Mouse (Mus musculus) embryonic facial prominence, embryonic 14.5 days (tissue): Measurements from ENCODE around the gene Rdh19. TPM values are rescaled to one million over a fixed set of nuclear protein-coding genes. Genes with fewer than 3 reads are reported as not detected.
"Not testable (repeated sequence)": the region's sequence is repeated elsewhere in the genome, so short reads cannot be mapped to it uniquely, and the experiment has no call there.

Source experiments
- ATAC-seq: fragments of 200-750 bp; cut with Nextera tagmentation; 2 replicates; pipeline ENCODE4 v1.8.0; 2017; ENCODE audit warnings: low read depth, moderate number of reproducible peaks, moderate TSS enrichment
- DNase-seq: peaks from one replicate; pipeline ENCODE4 v3.0.0-alpha.2; 2015; ENCODE audit warnings: low spot score
- H3K27ac ChIP-seq: fragments of 300-500 bp; sonication (generic); replicated peaks from 2 replicates; pipeline ENCODE4 v1.5.1; 2014; ENCODE audit warnings: low read depth, mild to moderate bottlenecking, low read length, moderate library complexity
- H3K27me3 ChIP-seq: fragments of 300-500 bp; sonication (generic); replicated peaks from 2 replicates; pipeline ENCODE4 v1.6.1; 2014; ENCODE audit warnings: low read length; ENCODE audit not compliant: control insufficient read depth, insufficient read depth
- H3K36me3 ChIP-seq: fragments of 300-500 bp; sonication (generic); 2 replicates; pipeline ENCODE4 v1.6.1; 2014; ENCODE audit warnings: low read length, mixed read lengths; ENCODE audit not compliant: control insufficient read depth, insufficient read depth
- H3K4me1 ChIP-seq: fragments of 300-500 bp; sonication (generic); 2 replicates; pipeline ENCODE4 v1.6.1; 2014; ENCODE audit warnings: antibody characterized with exemption, low read length; ENCODE audit not compliant: control insufficient read depth, insufficient read depth
- H3K4me2 ChIP-seq: fragments of 300-500 bp; sonication (generic); 2 replicates; pipeline ENCODE4 v1.6.1; 2014; ENCODE audit warnings: low read depth, mild to moderate bottlenecking, low read length, moderate library complexity, mixed read lengths
- H3K4me3 ChIP-seq: fragments of 300-500 bp; sonication (generic); 2 replicates; pipeline ENCODE4 v1.5.1; 2014; ENCODE audit warnings: low read depth, mild to moderate bottlenecking, low read length
- H3K9ac ChIP-seq: fragments of 300-500 bp; sonication (generic); 2 replicates; pipeline ENCODE4 v1.6.1; 2014; ENCODE audit warnings: low read depth, mild to moderate bottlenecking, low read length, moderate library complexity, mixed read lengths
- H3K9me3 ChIP-seq: fragments of 300-500 bp; sonication (generic); 2 replicates; pipeline ENCODE4 v1.6.1; 2016; ENCODE audit warnings: low read length; ENCODE audit not compliant: control insufficient read depth
- WGBS: fragments of 180-500 bp; shearing (Covaris S2); extraction: QIAGEN DNeasy Blood & Tissue Kit; methylation state at CpG from one replicate; pipeline ENCODE4 v1.1.7; 2014; 5-methylcytosine and 5-hydroxymethylcytosine counted together
- polyA plus RNA-seq: library from polyadenylated mRNA; unstranded; fragments of >200 nt; fragmentation: Nextera tagmentation; extraction: Ambion mirVana; gene quantifications from 2 replicates; pipeline ENCODE4 v1.2.1, GENCODE M21; 2014

The Rdh19 gene
- polyA plus RNA-seq, 1 experiment from 2014 or later: not detected

DNA sequence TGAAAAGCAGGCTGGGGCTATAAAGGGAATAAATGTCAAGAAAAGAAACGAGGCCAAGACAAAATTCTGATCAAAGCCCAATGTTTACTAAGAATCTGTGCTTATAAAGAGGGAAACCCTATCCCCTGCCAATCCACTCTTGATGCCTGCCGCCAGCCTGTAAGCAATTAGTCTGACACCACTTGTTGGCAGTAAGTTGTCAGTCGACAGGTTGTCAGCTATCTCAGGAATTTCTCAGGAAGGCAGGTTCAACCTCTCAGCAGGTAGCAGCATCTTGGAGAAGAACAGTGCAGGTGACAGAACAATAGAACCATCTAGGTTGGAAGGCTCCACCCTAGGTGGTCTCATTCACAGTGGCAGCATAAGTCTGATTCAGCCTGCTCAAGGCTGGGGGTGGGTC, 20.6 kb upstream of the Rdh19 start:
- no peaks in the 10 kb centered on the region for H3K4me1 ChIP-seq
- no peak for DNase-seq
- no peak overlapping the region for H3K27ac ChIP-seq
- no peak overlapping the region for H3K4me3 ChIP-seq
- H3K27me3 ChIP-seq: no peaks in the 10 kb centered on the region
- no peak overlapping the region for H3K9ac ChIP-seq
- WGBS: 57% methylated on average over 3 of the region's 3 CpGs
- ATAC-seq: no peak
- no peaks in the 10 kb centered on the region for H3K36me3 ChIP-seq
- H3K9me3 ChIP-seq: no peaks in the 10 kb centered on the region
- no peak overlapping the region for H3K4me2 ChIP-seq

DNA sequence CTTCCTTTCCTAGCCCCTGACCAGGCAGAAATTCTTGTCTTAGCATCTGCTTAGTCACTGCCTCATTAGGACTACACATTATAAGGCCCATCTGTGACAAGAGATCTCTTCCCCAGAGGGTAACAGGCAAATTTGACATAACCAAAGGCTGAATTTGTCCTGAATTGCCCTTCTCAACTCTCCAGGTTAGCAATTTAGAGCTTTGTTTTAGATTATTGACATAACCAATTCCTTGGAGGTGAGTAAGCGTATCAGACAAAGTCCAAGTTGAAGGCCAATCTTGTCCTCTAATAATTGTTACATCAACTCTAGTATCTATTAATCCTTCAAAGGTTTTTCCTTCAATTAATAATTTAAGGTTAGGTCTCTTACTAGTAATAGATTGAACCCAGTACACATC, 15.5 kb upstream of the Rdh19 start:
- H3K4me3 ChIP-seq, H3K9me3 ChIP-seq, H3K9ac ChIP-seq, DNase-seq, H3K4me1 ChIP-seq, ATAC-seq, H3K4me2 ChIP-seq, H3K36me3 ChIP-seq, H3K27ac ChIP-seq, H3K27me3 ChIP-seq: not testable (repeated sequence)
- 90% methylated on average over 1 of the region's 1 CpGs for WGBS

DNA sequence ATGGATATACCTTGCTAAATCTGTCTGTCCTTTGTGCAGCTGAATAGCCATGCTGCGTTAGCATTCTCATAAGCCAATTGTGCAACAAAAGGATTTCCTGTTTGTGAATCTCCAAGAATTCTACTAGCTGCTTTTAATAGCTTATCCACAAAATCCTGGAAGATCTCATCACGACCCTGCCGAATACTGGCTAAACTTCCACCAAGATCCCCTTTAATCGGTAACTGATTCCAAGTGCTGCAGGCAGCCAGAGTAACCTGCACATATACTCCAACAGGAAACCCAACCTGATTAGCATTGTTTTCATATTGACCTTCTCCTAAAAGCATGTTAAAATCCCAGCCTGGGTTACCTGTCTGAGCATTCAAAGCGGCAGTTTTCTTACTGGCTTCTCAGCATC, 14.4 kb upstream of the Rdh19 start:
- Histone ChIP-seq H3K9ac (no peak overlapping the region), H3K4me3 (no peak overlapping the region), H3K4me1 (no peaks in the 10 kb centered on the region), H3K27ac (no peak overlapping the region), H3K27me3 (no peaks in the 10 kb centered on the region), H3K4me2 (no peak overlapping the region), H3K9me3 (no peaks in the 10 kb centered on the region), H3K36me3 (no peaks in the 10 kb centered on the region)
- 84% methylated on average over 5 of the region's 5 CpGs for WGBS
- DNase-seq (no peak), ATAC-seq (no peak)

DNA sequence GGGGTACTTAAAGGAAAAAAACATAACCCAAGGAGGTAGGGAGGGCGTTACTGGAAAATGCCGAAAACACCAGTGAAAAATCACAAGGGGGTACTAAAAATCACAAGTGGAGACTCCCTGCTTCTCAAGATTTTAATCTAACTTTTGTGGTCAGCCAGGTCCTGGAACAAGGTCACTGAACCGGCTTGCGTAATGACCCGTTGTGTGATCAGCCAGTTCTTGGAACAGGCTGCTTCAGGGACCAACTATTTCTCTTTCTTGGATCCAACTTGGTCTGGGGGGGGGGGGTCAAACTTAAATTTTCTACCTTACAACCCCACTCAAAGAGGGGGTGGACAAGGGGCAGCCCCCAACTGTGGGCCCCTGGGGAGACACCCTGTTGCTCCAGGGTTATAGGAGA, 11.9 kb upstream of the Rdh19 start:
- not testable (repeated sequence) for H3K9ac ChIP-seq, H3K9me3 ChIP-seq, H3K4me2 ChIP-seq, H3K36me3 ChIP-seq, H3K4me3 ChIP-seq, H3K27ac ChIP-seq, H3K27me3 ChIP-seq, DNase-seq, ATAC-seq, H3K4me1 ChIP-seq
- WGBS: 94% methylated on average over 5 of the region's 5 CpGs

DNA sequence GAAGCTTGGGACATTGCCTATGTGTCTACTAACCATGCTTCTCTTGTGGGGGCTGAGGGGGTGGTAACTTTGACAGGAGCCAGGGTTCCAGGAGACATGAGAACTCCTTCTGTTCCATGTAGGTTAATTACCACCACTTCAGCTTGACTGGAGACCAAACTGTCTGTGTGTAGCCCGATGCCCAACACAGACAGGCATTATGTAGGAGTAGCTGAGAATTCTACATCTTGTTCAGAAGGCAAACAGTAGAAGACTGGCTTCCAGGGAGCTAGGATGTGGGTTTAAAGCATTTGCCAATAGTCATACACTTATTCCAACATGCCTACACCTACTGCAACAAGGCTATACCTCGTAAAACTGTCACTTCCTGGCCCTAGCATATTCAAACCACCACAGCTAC, 11.2 kb upstream of the Rdh19 start:
- 87% methylated on average over 2 of the region's 2 CpGs for WGBS
- no peak overlapping the region for H3K9ac ChIP-seq
- H3K4me2 ChIP-seq: no peak overlapping the region
- H3K36me3 ChIP-seq: no peaks in the 10 kb centered on the region
- H3K4me1 ChIP-seq: no peaks in the 10 kb centered on the region
- ATAC-seq: no peak
- DNase-seq: no peak
- H3K4me3 ChIP-seq: no peak overlapping the region
- no peaks in the 10 kb centered on the region for H3K9me3 ChIP-seq
- H3K27ac ChIP-seq: no peak overlapping the region
- H3K27me3 ChIP-seq: no peaks in the 10 kb centered on the region

DNA sequence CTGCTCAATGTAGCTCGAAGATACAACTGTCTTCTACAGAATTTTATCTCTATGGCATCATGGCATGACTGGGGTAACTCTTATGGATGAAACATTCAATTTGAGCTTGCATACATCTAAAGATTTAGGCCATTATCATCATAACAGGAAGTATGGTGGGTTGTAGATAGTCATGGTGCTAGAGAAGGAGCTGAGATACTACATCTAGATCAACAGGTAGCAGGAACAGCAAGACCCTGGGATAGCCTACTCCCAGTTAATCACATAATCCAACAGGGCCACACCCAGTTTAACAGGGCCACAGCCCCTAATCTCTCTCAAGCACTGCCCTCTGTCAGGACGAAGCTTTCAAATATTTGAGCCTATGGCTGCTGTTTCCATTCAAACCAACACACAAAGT, 9.0 kb upstream of the Rdh19 start:
- Histone ChIP-seq H3K36me3 (no peaks in the 10 kb centered on the region), H3K9me3 (no peaks in the 10 kb centered on the region), H3K4me2 (no peak overlapping the region), H3K27ac (no peak overlapping the region), H3K4me3 (no peak overlapping the region), H3K9ac (no peak overlapping the region), H3K4me1 (no peaks in the 10 kb centered on the region), H3K27me3 (no peaks in the 10 kb centered on the region)
- ATAC-seq: no peak
- 74% methylated on average over 2 of the region's 2 CpGs for WGBS
- no peak for DNase-seq

DNA sequence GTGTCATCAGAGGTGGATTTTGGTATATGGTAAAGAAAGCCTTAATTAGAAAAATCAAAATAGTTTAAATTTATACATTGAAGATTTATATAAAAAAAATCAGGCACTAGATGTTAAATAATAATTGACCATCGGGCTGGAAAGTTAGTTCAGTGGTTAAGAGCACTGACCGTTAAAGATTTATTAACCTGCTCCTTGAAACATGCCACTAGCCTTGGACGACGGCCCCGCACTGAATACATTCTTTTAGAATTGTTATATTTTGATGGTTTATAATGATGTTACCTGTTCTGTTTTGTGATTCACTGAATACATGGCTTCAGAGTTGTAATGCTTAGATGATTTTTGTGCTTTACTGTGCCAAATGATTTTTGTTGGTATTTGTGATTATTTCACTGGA, 3.8 kb upstream of the Rdh19 start:
- not testable (repeated sequence) for H3K4me2 ChIP-seq

DNA sequence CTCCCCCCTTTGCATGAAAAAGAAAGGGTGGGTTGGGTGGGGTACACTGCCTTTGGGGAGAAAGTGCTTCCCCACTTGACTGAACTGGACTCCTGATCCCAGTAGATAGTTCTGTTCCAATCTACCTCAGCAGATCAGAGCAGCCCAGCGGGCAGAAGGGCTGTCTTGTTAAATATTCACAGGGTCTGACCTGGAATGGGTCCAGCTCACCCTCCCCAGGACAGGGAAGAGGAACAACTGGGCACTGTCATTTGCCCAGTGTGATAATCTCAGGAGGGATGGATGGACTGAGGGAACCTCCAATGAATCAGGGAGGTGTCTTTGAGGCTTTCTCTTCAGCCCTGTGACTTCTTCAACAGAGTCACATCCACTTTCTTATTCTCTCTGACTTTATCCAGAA, 1.6 kb upstream of the Rdh19 start:
- no peaks in the 10 kb centered on the region for H3K27me3 ChIP-seq
- no peak overlapping the region for H3K27ac ChIP-seq
- DNase-seq: no peak
- 67% methylated on average over 1 of the region's 1 CpGs for WGBS
- no peak for ATAC-seq
- H3K4me3 ChIP-seq: no peak overlapping the region
- no peaks in the 10 kb centered on the region for H3K36me3 ChIP-seq
- no peaks in the 10 kb centered on the region for H3K4me1 ChIP-seq
- no peak overlapping the region for H3K9ac ChIP-seq
- no peak overlapping the region for H3K4me2 ChIP-seq
- no peaks in the 10 kb centered on the region for H3K9me3 ChIP-seq

More for the DNA sequence above, 3.8 kb upstream of the Rdh19 start:
- WGBS: 88% methylated on average over 5 of the region's 5 CpGs
- not testable (repeated sequence) for H3K9ac ChIP-seq, DNase-seq, ATAC-seq, H3K27ac ChIP-seq, H3K27me3 ChIP-seq, H3K4me1 ChIP-seq, H3K36me3 ChIP-seq, H3K4me3 ChIP-seq, H3K9me3 ChIP-seq

DNA sequence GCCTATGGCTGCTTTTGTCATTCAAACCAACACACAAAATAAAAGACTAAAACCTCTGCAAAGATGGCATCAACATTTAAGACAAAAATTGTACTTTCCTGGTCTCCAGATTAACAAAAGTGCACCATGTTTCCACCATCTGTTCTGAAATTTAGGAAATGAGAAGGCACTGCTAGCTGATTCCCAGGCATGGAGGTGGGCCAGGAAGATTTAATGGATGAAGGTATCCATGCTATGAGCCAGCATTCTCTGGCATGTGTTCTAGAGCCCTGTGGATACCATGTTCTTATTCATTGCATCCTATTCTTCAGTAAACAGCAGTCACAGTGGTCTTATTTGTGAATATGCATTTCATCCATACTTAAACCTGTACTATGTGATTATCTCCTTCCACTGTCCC, 6.6 kb downstream of the Rdh19 start:
- ATAC-seq (no peak), DNase-seq (no peak)

More for the DNA sequence above, 6.6 kb downstream of the Rdh19 start:
- H3K4me1 ChIP-seq: no peaks in the 10 kb centered on the region
- no peaks in the 10 kb centered on the region for H3K36me3 ChIP-seq
- H3K27ac ChIP-seq: no peak overlapping the region
- no peak overlapping the region for H3K9ac ChIP-seq
- no peak overlapping the region for H3K4me3 ChIP-seq
- H3K9me3 ChIP-seq: no peaks in the 10 kb centered on the region
- no peak overlapping the region for H3K4me2 ChIP-seq
- H3K27me3 ChIP-seq: no peaks in the 10 kb centered on the region
